Mouse (Mus musculus): Measurements from ENCODE around the gene Atp11b.
A peak's percentile ranks its signal among the peaks of the same experiment; 100 is the strongest.

Atp11b gene

GRCm38 (mm10) chr3:35753825-35754767 is at the start of gene Atp11b:
TSS of gene Atp11b (plus strand) at chr3:35754106.
- peak; percentile 85 to 96 for DNase-seq (ENCODE audit: low spot score in 2 of 2)

DNA sequence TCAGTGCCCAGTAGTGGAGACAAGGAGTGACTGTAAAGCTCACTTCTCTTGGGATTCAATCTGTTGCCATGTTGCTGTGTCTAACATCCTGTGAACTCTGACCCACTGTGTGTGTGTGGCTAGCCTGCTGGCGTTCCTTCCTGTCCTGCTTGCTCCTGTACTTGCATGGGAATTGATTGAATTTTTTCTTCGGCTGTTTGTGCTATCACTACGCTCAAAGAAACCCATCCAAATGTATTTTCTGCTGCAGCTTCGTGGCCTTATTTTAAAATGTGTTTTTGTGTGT is 49.6 kb upstream of the Atp11b start:
- no peak for DNase-seq (ENCODE audit: low spot score in 2 of 2)

DNA sequence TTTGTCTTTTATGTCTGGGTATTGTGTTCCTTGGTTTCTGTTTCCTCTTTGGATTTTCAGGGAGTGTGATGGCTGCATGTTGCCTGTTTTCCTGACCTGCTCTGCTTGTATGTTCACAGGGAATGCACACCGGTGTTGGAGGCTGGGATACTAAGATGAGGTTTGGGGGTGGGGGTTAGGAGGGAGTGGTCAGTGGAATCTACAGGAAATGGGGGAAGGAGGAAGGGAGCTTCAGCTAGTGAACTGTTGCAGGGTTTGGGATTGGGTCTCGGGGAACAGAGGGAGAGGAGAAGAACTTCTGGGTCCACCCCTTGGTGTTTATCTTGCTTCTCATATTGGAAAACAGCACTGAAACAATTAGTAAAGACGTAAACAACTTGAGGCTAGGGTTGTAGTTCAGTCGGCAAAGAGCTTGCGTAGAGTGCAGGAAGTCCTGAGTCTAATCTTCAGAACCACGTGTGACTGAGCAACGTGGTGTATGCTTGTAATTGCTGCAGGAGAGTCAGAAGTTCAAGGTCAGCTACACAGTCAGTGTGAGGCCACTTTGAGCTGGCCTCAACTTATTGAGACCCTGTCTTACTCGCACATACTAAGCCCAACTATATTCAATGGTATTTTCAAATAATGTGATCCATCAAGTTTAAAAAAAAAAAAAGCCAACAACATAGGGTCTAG is 34.2 kb upstream of the Atp11b start:
- DNase-seq (ENCODE audit: low spot score in 2 of 2), result peak in 1 of 2 experiments; percentile 36

GRCm38 (mm10) chr3:35720801-35721200 is 33.1 kb upstream of the Atp11b start:
- DNase-seq (ENCODE audit: low spot score in 2 of 2), result peak in 1 of 2 experiments; percentile 56

GRCm38 (mm10) chr3:35721818-35722446 is 32.0 kb upstream of the Atp11b start:
- peak in 1 of 2 experiments; percentile 48 for DNase-seq (ENCODE audit: low spot score in 2 of 2)

DNA sequence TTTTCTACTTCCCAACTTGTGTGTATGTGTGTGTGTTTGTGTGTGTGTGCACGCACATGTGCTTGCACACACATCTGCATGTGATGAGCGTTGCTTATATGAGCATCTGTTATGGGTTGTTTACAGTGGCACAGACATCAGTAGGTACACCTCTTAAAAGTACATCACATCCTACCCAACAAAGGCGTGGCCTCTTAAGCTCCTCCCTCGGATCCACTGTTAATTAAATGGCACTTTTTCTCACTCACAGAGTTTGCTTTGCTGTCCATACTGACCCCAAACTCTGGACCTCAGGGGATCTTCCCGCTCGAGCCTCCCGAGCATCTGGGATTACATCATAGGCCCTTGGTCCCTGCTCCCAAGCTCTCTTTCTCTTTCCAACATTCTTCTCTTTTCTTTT is 31.1 kb upstream of the Atp11b start:
- DNase-seq (ENCODE audit: low spot score in 2 of 2), result peak in 1 of 2 experiments; percentile 34

DNA sequence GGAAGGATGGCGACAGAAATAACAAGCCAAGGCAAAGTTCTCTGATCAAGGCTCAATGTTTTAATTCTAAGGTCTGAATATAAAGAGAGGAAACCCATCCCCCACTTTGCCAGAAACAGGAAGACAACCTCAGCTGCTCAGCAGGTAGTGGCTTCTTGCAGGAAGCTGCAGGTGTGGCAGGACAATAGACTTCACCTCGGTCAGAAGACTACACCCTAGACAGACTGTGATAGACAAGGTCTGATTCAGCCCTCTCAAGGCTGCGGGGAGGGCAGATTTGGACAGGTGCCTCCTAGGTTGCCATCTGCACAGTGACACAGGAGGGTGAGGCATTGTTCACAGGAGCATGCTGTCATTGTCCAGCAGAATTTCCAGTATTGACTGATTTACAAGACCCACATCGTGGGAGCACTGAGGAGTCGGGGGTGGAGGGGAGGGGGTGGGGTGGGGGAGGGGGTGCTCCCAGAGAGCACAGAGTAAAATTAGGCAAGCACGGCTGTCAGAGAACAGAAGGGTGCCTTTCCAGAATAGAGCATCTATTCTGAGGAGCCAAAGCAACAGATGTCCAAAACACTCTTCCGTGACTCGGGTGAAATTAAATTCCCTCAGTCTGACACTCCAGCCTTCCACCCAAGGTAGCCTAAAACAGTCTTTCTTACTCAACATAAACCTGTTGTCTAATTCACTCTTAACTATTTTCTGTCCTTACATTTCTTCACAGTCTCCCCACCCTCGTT is 30.2 kb upstream of the Atp11b start:
- peak in 1 of 2 experiments; percentile 53 for DNase-seq (ENCODE audit: low spot score in 2 of 2)

- DNase-seq (ENCODE audit: low spot score in 2 of 2), result peak in 1 of 2 experiments; percentile 27
Measured at GRCm38 (mm10) chr3:35725096-35725495, 28.8 kb upstream of the Atp11b start.

GRCm38 (mm10) chr3:35726936-35727335 is 27.0 kb upstream of the Atp11b start:
- DNase-seq (ENCODE audit: low spot score in 2 of 2), result no peak

DNA sequence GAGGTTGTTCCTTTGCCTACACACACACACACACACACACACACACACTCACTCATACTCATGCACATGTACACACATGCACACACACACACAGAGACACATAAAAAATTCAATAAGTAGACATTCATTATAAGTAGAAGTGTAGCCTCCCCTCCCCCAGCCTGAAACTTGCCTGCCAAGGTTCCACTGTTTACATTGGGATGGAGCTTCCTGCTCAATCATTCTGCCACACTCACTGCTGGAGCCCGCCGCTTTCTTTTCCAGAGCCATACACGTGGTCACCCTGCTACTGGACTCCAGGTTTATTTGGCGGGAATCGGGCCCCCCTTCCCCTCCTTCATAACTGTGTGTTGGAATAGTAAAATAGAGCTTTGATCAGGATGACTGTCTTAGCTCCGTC is 24.4 kb upstream of the Atp11b start:
- DNase-seq (ENCODE audit: low spot score in 2 of 2), result peak in 1 of 2 experiments; percentile 33

GRCm38 (mm10) chr3:35731981-35732777 is 21.7 kb upstream of the Atp11b start:
- peak; percentile 17 to 62 for DNase-seq (ENCODE audit: low spot score in 2 of 2)

DNA sequence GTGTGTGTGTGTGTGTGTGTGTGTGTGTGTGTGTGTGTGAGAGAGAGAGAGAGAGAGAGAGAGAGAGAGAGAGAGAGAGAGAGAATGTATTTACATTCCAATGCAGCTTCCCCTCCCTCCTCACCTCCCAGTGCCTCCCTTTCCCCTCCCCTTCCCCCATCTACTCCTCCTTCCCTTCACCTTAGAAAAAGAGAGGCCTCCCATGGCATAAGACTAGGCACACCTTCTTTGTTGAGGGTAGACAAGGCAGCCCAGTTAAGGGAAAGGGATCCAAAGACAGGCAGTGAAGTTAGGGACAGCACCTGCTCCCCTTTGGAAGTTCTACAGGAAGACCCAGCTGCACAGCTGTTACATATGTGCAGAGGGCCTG is 21.1 kb upstream of the Atp11b start:
- DNase-seq (ENCODE audit: low spot score in 2 of 2), result peak in 1 of 2 experiments; percentile 46

DNA sequence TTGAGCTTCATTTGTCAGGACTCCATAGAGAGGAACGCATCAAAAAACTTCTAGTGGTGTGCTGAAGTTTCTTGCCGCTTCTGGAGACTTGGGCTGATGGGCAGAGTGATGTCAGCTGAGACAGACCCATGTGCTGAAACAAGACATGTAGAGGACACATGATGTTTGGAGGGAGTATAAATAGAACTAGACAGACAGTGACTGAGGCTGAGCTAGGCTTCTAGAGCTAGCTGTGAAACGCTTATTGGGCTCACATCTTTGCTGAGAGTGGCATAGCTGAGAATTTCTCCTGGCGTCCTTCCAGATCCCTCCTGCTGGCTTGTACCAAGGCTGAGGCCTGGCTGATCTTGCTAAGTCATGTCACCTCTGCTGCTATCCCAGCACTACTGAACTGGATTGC is 19.4 kb upstream of the Atp11b start:
- peak in 1 of 2 experiments; percentile 49 for DNase-seq (ENCODE audit: low spot score in 2 of 2)

GRCm38 (mm10) chr3:35738071-35738470 is 15.8 kb upstream of the Atp11b start:
- no peak for DNase-seq (ENCODE audit: low spot score in 2 of 2)

GRCm38 (mm10) chr3:35745010-35745409 is 8.9 kb upstream of the Atp11b start:
- peak in 1 of 2 experiments; percentile 35 for DNase-seq (ENCODE audit: low spot score in 2 of 2)

DNA sequence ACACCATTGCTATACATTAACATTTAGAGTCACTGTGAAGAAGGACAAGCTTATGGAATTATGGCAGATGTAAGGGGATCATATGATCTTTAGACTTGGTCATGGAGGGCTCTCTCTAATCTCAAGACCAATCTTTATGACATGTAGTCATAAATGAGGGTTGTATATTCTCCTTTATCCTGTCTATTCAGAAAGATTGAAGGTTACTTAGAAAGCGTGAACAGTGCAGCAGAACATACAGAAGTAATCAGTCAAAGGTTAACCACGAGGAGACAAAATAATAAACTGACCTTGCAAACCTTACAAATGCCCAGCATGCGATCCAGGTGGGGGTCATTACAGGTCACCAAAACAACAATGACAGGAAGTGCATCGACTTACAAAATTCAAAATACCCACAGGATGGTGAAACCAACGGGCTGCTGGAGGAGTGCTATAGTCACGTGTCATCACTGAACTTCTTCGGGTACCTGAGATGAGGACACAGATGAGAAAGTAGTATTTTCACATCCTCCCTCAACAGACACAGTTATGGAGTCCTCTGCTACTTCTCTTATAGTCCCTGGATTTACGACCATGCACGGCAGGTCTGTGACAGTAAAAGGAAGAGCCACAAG is 7.0 kb upstream of the Atp11b start:
- DNase-seq (ENCODE audit: low spot score in 2 of 2), result peak in 1 of 2 experiments; percentile 56

DNA sequence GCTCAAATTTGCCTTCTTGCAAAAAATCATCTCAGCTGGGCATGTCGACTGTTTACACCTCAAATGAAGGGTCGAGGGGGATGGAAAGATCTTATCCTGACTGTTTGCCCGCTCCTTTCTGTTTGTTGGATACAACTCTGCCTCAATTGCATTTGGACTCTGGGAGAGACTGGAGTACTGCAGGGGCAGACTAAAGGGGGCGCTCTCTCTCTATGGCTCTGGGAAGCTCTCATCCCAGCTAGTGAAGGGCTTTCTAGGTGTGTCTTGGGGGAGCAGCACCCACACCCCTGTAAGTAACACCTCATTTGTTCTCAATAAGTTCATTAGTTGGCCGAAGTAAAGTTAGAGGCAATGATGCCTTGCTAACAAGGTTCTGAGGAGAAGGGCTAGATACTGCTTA is 3.6 kb upstream of the Atp11b start:
- DNase-seq (ENCODE audit: low spot score in 2 of 2), result no peak

- DNase-seq (ENCODE audit: low spot score in 2 of 2), result no peak
Measured at GRCm38 (mm10) chr3:35751724-35752123, 2.2 kb upstream of the Atp11b start.

DNA sequence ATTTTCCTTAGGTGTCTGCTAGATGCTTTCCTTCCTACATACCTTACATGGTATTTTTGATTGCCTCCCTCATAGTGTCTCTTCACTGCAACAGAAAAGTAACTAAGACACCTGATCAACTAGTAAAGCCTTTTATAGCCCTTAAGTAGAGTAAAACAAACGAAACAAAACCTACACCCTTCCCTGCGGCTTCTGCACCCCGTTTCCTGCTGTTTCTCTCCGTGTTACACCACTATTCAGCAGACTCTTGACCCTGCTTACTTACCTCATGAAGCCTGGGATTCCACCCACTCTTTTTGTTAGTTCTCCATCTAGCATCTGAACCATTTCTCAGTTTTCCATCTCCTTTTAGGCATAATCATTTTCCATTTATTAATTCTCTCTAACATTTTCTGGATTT is 8.8 kb downstream of the Atp11b start:
- no peak for DNase-seq (ENCODE audit: low spot score in 2 of 2)

All from spleen, postnatal 4 days (tissue).